Mouse (Mus musculus): Measurements from ENCODE around the gene Bhlha9.

DNA sequence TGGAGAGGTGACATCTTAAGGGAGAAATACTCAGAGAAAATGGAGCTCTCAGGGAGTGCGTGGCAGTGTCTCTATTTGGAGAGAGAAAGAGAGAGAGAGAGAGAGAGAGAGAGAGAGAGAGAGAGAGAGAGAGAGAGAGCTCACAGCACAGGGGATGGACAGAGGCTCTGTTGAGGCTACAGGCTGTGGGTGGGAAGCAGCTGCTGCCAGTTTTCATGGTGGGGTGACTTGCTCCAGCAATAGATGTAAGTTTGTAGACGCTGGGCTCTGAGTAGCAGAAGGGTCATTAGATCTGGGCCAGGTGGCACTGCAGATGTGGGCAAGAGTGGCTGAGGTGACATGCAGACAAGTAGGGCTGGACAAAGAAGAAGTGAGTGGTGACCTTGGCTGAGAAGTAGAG, 13.3 kb downstream of the Bhlha9 start:
- TF ChIP-seq BHLHE40 (IDR thresholded peaks at IDR 0.05; ENCODE audit: borderline replicate concordance, low read depth, low read length) (no peak), EP300 (IDR thresholded peaks at IDR 0.05; ENCODE audit: low read depth in 1 of 2, low read length in 2 of 2) (no peak), SMC3 (IDR thresholded peaks at IDR 0.05; ENCODE audit: low read depth, low read length) (no peak), CTCF (IDR thresholded peaks at IDR 0.05 in 2 of 3, conservative IDR thresholded peaks at IDR 0.05 in 1 of 3; ENCODE audit: control insufficient read depth in 1 of 3, insufficient read depth in 1 of 3, low read depth in 2 of 3, low read length in 3 of 3, poor library complexity in 1 of 3, severe bottlenecking in 1 of 3) (no peak), ETS1 (IDR thresholded peaks at IDR 0.05; ENCODE audit: low read depth, low read length) (no peak), USF1 (IDR thresholded peaks at IDR 0.05; ENCODE audit: low read depth, low read length) (no peak), JUND (IDR thresholded peaks at IDR 0.05; ENCODE audit: low read depth, low read length) (no peak), POLR2A (IDR thresholded peaks at IDR 0.05; ENCODE audit: control insufficient read depth in 1 of 2, insufficient read depth in 1 of 2, low read depth in 1 of 2, low read length in 2 of 2, poor library complexity in 1 of 2) (no peak), GABPA (IDR thresholded peaks at IDR 0.05; ENCODE audit: low read depth, low read length) (no peak), MAFK (IDR thresholded peaks at IDR 0.05; ENCODE audit: borderline replicate concordance, low read depth, low read length) (no peak), ZKSCAN1 (IDR thresholded peaks at IDR 0.05; ENCODE audit: low read depth, low read length) (no peak), TBP (IDR thresholded peaks at IDR 0.05; ENCODE audit: low read depth, low read length) (no peak)

Data from MEL (cell line).